Mouse (Mus musculus): ENCODE results near the gene Ska3. TPM values are rescaled to one million over a fixed set of nuclear protein-coding genes. Genes with fewer than 3 reads are reported as not detected.

Gene Ska3
- polyA plus RNA-seq, 1 experiment from 2014 or later = 22.0 TPM

DNA sequence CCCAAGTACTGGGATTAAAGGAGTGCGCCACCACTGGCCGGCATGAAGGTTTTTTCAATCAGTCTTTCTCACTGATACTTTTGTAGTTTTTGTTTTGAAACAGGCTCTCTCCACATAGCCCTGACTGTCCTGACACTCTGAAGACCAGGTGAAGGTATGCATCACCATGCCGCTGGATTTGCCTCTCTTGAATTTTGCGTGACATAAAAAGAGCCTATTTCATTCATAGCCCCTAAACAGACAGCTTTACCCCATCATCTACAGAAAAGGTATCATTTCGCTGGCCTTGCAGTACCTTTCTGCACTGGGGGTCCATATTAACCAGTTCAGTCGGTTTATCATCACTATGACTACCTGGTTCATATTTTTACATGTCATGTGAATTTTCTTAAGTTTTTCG is 28.4 kb downstream of the Ska3 start:
- H3K27ac ChIP-seq = peak overlapping the region; percentile 67
- DNase-seq (no peak), ATAC-seq (ENCODE audit: low read depth) (peak; percentile 4)
- H3K4me2 ChIP-seq = peak overlapping the region; percentile 91
- no peaks in the 10 kb centered on the region for H3K9me3 ChIP-seq (replicated peaks)
- H3K36me3 ChIP-seq = peaks cover 24% of the 10 kb centered on the region
- WGBS (ENCODE audit: insufficient replicate concordance) = 11% methylated on average over 7 of the region's 7 CpGs
- H3K9ac ChIP-seq = peak overlapping the region; percentile 67
- H3K4me1 ChIP-seq (replicated peaks) = peaks cover 29% of the 10 kb centered on the region
- H3K4me3 ChIP-seq (replicated peaks) = peak overlapping the region; percentile 90
- no peaks in the 10 kb centered on the region for H3K27me3 ChIP-seq

DNA sequence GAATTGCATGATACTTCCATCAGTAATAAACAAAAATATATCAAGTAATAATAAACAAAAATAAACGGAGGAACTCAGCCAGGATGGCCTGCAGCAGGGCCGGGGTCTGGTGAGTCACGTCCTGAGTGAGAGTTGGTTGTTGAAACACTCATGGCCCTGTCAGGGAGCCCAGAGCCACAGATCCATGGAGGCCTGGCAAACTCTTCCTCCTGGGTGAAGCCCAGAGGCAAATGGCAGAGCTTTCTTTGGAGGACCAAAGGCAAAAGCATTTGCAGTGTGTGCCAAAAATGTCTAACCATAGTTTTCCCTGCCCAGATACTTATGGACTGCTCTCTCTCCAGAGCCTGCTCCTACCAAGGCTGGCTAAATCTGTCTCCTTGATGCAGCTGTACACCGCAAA is 34.8 kb downstream of the Ska3 start:
- ATAC-seq (ENCODE audit: low read depth) (no peak), DNase-seq (no peak)
- no peak overlapping the region for H3K27ac ChIP-seq
- H3K9me3 ChIP-seq (replicated peaks) = no peaks in the 10 kb centered on the region
- no peaks in the 10 kb centered on the region for H3K4me1 ChIP-seq (replicated peaks)
- no peaks in the 10 kb centered on the region for H3K27me3 ChIP-seq
- WGBS (ENCODE audit: insufficient replicate concordance) = 73% methylated on average over 4 of the region's 4 CpGs
- H3K9ac ChIP-seq = no peak overlapping the region
- no peaks in the 10 kb centered on the region for H3K36me3 ChIP-seq
- H3K4me2 ChIP-seq = no peak overlapping the region
- no peak overlapping the region for H3K4me3 ChIP-seq (replicated peaks)

DNA sequence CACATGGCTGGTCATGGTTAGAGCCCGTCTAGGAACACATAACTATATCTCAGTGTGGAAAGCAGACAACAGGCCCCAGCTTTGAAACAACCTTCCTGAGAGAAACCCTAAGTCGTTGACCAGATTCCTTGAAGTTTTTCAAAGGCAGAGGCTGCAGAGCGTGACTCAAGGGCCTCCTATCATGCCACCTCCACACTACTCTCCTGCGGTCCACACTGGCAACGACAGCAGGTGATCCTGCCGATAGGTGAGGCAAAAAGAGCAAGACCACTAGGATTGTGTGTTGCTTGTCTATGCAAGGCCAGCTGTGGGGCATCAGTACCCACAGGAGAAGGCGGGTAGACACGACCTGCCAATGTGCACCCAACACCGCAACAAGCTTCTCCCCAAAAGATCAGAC is 36.2 kb downstream of the Ska3 start:
- Histone ChIP-seq H3K4me3 (replicated peaks) (no peak overlapping the region), H3K9ac (no peak overlapping the region), H3K27me3 (no peaks in the 10 kb centered on the region), H3K4me2 (no peak overlapping the region), H3K27ac (no peak overlapping the region), H3K36me3 (no peaks in the 10 kb centered on the region), H3K4me1 (replicated peaks) (no peaks in the 10 kb centered on the region), H3K9me3 (replicated peaks) (no peaks in the 10 kb centered on the region)
- no peak for DNase-seq
- no peak for ATAC-seq (ENCODE audit: low read depth)
- WGBS (ENCODE audit: insufficient replicate concordance) = 80% methylated on average over 9 of the region's 9 CpGs

DNA sequence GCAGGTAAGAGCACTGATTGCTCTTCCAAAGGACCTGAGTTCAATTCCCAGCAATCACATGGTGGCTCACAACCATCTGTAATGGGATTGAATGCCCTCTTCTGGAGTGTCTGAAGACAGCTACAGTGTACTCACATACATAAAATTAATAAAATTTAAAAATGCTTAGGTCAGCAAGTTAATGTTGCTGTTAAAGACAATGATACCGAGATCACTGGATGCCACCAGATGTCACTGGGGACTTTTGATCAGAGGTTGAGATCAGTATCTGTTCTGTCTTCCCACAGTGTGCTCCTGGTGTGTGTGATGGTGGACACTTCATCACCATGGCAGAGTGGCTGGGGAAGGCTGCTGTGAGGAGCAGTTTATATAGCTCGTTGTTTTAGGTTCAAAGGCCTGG is 36.7 kb downstream of the Ska3 start:
- WGBS (ENCODE audit: insufficient replicate concordance) = 60% methylated on average over 2 of the region's 2 CpGs
- H3K9me3 ChIP-seq (replicated peaks) = no peaks in the 10 kb centered on the region
- no peak overlapping the region for H3K9ac ChIP-seq
- DNase-seq (no peak), ATAC-seq (ENCODE audit: low read depth) (no peak)
- H3K4me3 ChIP-seq (replicated peaks) = no peak overlapping the region
- no peak overlapping the region for H3K4me2 ChIP-seq
- H3K27me3 ChIP-seq = no peaks in the 10 kb centered on the region
- no peaks in the 10 kb centered on the region for H3K4me1 ChIP-seq (replicated peaks)
- H3K27ac ChIP-seq = no peak overlapping the region
- no peaks in the 10 kb centered on the region for H3K36me3 ChIP-seq

DNA sequence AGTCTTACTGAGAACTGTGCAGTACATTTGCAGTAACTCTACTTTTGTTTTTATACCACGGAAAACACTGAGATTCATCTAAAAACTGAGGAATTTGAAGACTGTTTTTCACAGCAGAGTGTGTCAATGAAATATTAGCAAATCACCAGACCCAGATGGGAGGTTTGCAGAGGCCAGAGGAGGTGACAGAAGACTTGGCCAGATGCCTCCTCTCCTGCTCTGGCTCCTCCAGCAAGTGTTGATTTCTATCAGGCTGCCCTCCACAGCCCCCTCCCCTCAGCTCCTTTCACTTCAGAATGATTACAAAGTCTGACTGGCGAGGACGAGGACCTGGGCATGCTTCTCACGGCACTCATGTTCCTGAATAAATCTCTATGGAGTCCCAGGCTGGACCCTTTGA is 38.6 kb downstream of the Ska3 start:
- H3K9me3 ChIP-seq (replicated peaks) = no peaks in the 10 kb centered on the region
- DNase-seq (no peak), ATAC-seq (ENCODE audit: low read depth) (no peak)
- H3K4me3 ChIP-seq (replicated peaks) = no peak overlapping the region
- no peak overlapping the region for H3K4me2 ChIP-seq
- H3K36me3 ChIP-seq = no peaks in the 10 kb centered on the region
- no peak overlapping the region for H3K27ac ChIP-seq
- H3K27me3 ChIP-seq = no peaks in the 10 kb centered on the region
- H3K9ac ChIP-seq = no peak overlapping the region
- 49% methylated on average over 4 of the region's 4 CpGs for WGBS (ENCODE audit: insufficient replicate concordance)
- H3K4me1 ChIP-seq (replicated peaks) = no peaks in the 10 kb centered on the region

DNA sequence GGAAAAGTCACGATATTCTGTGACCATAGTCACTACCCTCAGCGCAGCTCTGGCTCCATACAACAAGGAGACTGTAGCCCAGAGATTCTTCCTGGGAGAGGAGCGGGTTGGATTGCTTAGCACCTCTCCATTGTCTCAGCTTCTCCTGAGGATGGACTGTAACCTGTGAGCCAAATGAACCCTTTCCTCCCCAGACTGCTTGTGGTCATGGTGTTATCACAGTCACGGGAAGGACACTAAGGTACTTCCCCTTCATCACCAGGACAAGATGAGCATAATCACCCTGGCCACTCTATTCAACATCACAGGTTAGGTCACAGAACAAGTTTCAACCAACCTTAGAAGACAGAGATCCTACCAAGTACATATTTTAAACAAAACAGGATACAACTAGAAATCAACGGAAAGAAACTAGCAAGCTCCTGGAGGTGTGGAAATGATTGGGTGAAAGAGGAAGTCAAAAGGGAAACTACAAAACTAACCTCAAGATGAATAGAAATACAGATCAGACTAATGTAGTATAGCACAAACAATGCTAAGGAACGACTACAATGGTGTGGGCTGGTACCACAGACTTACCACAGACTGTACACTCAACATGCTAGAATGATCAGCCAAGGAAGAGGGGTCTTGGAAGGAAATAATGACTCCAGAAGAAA is 53.7 kb downstream of the Ska3 start:
- H3K9me3 ChIP-seq (replicated peaks) = no peaks in the 10 kb centered on the region
- no peak overlapping the region for H3K27ac ChIP-seq
- no peak for ATAC-seq (ENCODE audit: low read depth)
- no peaks in the 10 kb centered on the region for H3K36me3 ChIP-seq
- no peak overlapping the region for H3K9ac ChIP-seq
- no peak overlapping the region for H3K4me3 ChIP-seq (replicated peaks)
- WGBS (ENCODE audit: insufficient replicate concordance) = 36% methylated on average over 6 of the region's 6 CpGs
- no peak for DNase-seq
- no peak overlapping the region for H3K4me2 ChIP-seq
- H3K4me1 ChIP-seq (replicated peaks) = no peaks in the 10 kb centered on the region
- 0 out of 2 replicates have a peak, but pooled peaks cover 2% of the 10 kb centered on the region for H3K27me3 ChIP-seq

DNA sequence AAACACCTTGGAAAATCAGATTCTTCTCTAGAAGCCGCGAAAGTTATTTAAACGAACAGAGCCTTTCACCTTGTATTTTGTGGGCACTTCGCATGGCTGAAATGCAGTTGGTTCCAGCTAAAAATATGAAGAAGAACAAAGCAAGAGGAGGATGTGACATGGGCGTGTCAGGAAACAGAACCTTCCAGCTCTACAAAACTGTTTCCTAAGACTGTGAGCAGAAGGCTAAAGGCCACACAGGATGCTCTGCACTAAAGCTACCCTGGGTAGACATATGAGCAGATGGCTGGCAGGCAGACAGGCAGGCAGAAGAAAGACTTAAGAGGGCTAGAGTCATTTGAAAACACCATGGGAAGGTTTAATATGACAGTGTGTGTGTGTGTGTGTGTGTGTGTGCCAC is 56.9 kb downstream of the Ska3 start:
- Histone ChIP-seq H3K4me2 (no peak overlapping the region), H3K9me3 (replicated peaks) (no peaks in the 10 kb centered on the region), H3K9ac (no peak overlapping the region), H3K27ac (no peak overlapping the region), H3K27me3 (peaks cover 2% of the 10 kb centered on the region; the same call in 1 of the 2 replicates), H3K36me3 (no peaks in the 10 kb centered on the region), H3K4me3 (replicated peaks) (no peak overlapping the region), H3K4me1 (replicated peaks) (no peaks in the 10 kb centered on the region)
- ATAC-seq (ENCODE audit: low read depth) = no peak
- WGBS (ENCODE audit: insufficient replicate concordance) = 75% methylated on average over 5 of the region's 5 CpGs
- DNase-seq = no peak

DNA sequence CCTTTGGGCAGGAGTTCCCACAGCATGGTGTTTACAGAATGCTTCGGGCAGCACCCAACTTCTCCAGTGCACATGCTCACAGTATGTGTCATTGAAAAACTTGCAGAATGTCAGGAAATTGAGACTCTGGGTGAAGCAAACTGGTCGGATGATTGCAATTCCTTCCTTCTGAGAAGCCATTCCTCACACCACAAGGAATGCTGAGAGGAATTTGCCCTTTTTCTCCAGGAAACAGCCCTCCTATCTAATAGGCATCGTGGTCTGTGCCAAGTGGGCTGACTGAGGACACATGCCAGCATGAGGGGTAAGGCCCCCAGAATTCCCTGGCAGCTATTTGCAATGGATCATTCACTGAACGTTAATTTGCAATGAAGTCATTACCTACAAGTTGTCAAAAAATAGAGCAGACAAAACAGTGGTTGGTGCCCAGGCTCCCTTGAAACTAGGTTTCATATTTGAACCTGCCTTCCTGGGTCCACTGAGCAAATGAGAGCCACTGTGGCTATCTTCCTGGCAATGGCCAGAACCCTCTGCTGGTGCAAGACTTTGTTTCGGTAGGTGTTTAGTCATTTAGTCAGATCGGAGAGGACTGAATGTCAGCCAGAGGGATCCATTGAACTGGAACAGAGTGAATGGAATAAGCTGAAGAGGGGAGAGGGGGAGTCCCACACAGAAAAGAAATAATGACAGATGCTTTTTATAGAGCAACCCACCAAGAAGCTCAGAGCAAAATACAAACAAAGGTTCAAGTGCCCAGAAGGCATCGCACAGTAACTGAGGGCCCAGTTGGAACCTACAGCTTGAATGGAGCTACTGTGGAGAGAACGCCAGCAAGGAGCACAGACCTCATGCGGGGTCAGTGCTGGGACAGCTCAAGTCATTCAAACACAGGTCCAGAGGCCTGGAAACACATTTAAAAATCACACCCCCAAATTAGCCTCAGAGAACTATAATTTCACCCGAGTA is 65.3 kb downstream of the Ska3 start:
- no peak overlapping the region for H3K9ac ChIP-seq
- peaks cover 35% of the 10 kb centered on the region for H3K4me1 ChIP-seq (replicated peaks)
- H3K27me3 ChIP-seq = no peaks in the 10 kb centered on the region
- no peaks in the 10 kb centered on the region for H3K9me3 ChIP-seq (replicated peaks)
- H3K36me3 ChIP-seq = no peaks in the 10 kb centered on the region
- DNase-seq (no peak), ATAC-seq (ENCODE audit: low read depth) (no peak)
- no peak overlapping the region for H3K4me2 ChIP-seq
- H3K27ac ChIP-seq = no peak overlapping the region
- WGBS (ENCODE audit: insufficient replicate concordance) = 69% methylated on average over 10 of the region's 10 CpGs
- no peak overlapping the region for H3K4me3 ChIP-seq (replicated peaks)

DNA sequence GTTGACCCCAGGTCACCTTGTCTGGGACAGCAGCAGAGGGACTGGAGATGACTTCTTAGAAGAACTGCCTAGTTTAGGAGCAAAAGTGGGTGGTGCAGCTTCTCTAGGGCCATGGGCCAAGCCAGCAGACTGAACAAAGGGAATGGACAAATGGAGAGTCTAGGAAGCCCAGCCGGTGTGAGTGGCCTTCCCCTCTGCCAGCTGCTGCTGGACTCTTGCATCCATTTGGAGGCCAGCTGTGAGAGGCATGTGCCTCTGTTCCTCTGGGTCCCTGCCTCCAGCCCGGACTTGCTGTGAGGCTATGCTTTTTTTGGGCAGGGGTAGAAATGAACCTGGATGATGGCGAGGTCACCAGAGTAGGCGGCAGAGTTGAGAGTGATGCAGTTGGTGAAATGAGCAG is 67.7 kb downstream of the Ska3 start, which contains the start of gene Lats2:
Gene Lats2, minus strand, starts transcription at position 152 of the 400 bp plus-strand sequence.
- Histone ChIP-seq H3K27ac (peak within 1 kb of the TSS; percentile 2; the same call in 1 of the 2 replicates), H3K36me3 (no peaks in the 10 kb centered on the region), H3K9ac (no peak within 1 kb of the TSS), H3K4me1 (replicated peaks) (peaks cover 59% of the 10 kb centered on the region), H3K27me3 (no peaks in the 10 kb centered on the region), H3K4me2 (no peak within 1 kb of the TSS), H3K4me3 (replicated peaks) (no peak within 1 kb of the TSS), H3K9me3 (replicated peaks) (no peaks in the 10 kb centered on the region)
- DNase-seq (no peak), ATAC-seq (ENCODE audit: low read depth) (no peak)
- WGBS (ENCODE audit: insufficient replicate concordance) = 80% methylated on average over 4 of the region's 4 CpGs
